Mouse (Mus musculus) adrenal gland, postnatal 10 days (tissue): ENCODE measurements around the gene Mtx2. TPM values are rescaled to one million over a fixed set of nuclear protein-coding genes. Genes with fewer than 3 reads are reported as not detected.

Experiments
- DNase-seq: peaks from one replicate; pipeline ENCODE4 v3.0.0; 2021; ENCODE audit warnings: mixed read lengths
- total RNA-seq, 2 experiments: library from RNA; stranded (reverse); gene quantifications; 2 replicates each; pipeline ENCODE4 v1.2.3; 2021

Gene Mtx2
- total RNA-seq, 2 experiments from 2014 or later, result 107 to 135 TPM

GRCm38 (mm10) chr2:74917880-74918537 lies 92.4 kb downstream of the Mtx2 start:
- DNase-seq, result peak; percentile 20

GRCm38 (mm10) chr2:74925968-74926814 lies 100.6 kb downstream of the Mtx2 start:
- no peak for DNase-seq

Other genes with a start within 250 kb of the Mtx2 start
- gene Lnpk, start 246.4 kb upstream of the Mtx2 start, total RNA-seq, result 10 to 100 TPM; 12.2 to 21.7 TPM
- gene Evx2, start 166.2 kb upstream of the Mtx2 start, total RNA-seq, result not detected
- gene Hoxd13, start 157.5 kb upstream of the Mtx2 start, total RNA-seq, result not detected
- gene Hoxd12, start 150.8 kb upstream of the Mtx2 start, total RNA-seq, result not detected
- not detected for gene Hoxd11, start 146.2 kb upstream of the Mtx2 start, total RNA-seq
- gene Hoxd10, start 133.9 kb upstream of the Mtx2 start, total RNA-seq, result under 1 TPM; 0.15 to 0.27 TPM
- 1 to 10 TPM; 4.6 TPM for gene Hoxd9, start 128.1 kb upstream of the Mtx2 start, total RNA-seq
- 10 to 100 TPM; 25.0 to 26.2 TPM for gene Hoxd8, start 121.2 kb upstream of the Mtx2 start, total RNA-seq
- gene Hoxd3, start 113.9 kb upstream of the Mtx2 start, total RNA-seq, result under 1 TPM; 0.33 to 0.42 TPM
- gene Hoxd4, start 113.9 kb upstream of the Mtx2 start, total RNA-seq, result 10 to 100 TPM in 1 of 2 experiments, 1 to 10 TPM in 1; 7.0 to 18.8 TPM
- gene Gm28230, start 99.1 kb upstream of the Mtx2 start, total RNA-seq, result 1 to 10 TPM in 1 of 2 experiments, under 1 TPM in 1; 0.69 to 1.7 TPM
- not detected for gene Hoxd1, start 62.8 kb upstream of the Mtx2 start, total RNA-seq